Mouse (Mus musculus) hindbrain, embryonic 11.5 days (tissue): Measurements from ENCODE around the gene Slc30a7. TPM values are rescaled to one million over a fixed set of nuclear protein-coding genes. Genes with fewer than 3 reads are reported as not detected.

Source experiments
- polyA plus RNA-seq: library from polyadenylated mRNA; unstranded; fragments of >200 nt; fragmentation: Nextera tagmentation; extraction: Ambion mirVana; gene quantifications from 2 replicates; pipeline ENCODE4 v1.2.1, GENCODE M21; 2014

Gene Slc30a7
- polyA plus RNA-seq, 1 experiment from 2014 or later: 31.2 TPM

Other genes with a start within 250 kb of the Slc30a7 start
- gene Dph5, start 119.6 kb downstream of the Slc30a7 start, polyA plus RNA-seq: 28.3 and 28.5 TPM in 2 replicates
- 28.7 and 31.0 TPM in 2 replicates for gene Extl2, start 56 bp upstream of the Slc30a7 start, polyA plus RNA-seq
- gene Vcam1, start 122.3 kb upstream of the Slc30a7 start, polyA plus RNA-seq: 76.3 and 86.3 TPM in 2 replicates
- gene Gpr88, start 246.1 kb upstream of the Slc30a7 start, polyA plus RNA-seq: 0.54 and 0.93 TPM in 2 replicates